Mouse (Mus musculus): ENCODE results near the gene Gpsm3. TPM values are rescaled to one million over a fixed set of nuclear protein-coding genes. Genes with fewer than 3 reads are reported as not detected.
"Not testable (repeated sequence)": the region's sequence is repeated elsewhere in the genome, so short reads cannot be mapped to it uniquely, and the experiment has no call there.

Gpsm3 gene
- 4.2 and 4.7 TPM in 2 replicates for polyA plus RNA-seq (2014; fragmentation: Nextera tagmentation; extraction: Ambion mirVana)

DNA sequence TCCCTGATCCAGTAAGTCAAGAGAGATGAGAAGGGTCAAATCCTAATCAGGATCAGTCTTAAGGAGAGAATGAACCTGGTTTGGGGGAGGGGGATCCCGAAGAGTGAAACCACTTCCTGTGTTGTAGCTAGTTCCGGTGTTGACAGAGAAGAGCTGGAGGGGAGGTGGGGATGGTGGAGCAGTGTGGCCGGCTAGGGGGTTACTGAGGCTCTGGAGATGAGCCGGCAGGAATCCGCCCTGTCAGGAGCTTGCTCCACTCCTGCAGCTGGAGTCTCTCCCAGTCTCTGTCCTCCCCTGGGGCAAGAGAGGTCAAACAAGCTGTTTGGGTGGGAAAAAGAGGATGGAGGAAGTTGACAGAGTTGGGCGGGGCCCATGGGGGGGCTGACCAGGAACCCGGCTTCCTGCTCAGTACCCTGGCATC lies at the start of gene Gpsm3:
Gene Gpsm3, plus strand, starts transcription at position 126 of the 421 bp plus-strand sequence.
- Histone ChIP-seq H3K36me3 (replicated peaks; ENCODE audit: control insufficient read depth, insufficient read depth) (peaks cover 3% of the 10 kb centered on the region), H3K9ac (no peak within 1 kb of the TSS), H3K9me3 (ENCODE audit: control insufficient read depth, low read length) (no peaks in the 10 kb centered on the region), H3K4me2 (replicated peaks) (peak within 1 kb of the TSS; percentile 98; the same call in 1 of the 2 replicates), H3K27me3 (ENCODE audit: control insufficient read depth, insufficient read depth, low read length) (no peaks in the 10 kb centered on the region), H3K4me1 (replicated peaks; ENCODE audit: control insufficient read depth, insufficient read depth, low read length) (peaks cover 60% of the 10 kb centered on the region), H3K27ac (no peak within 1 kb of the TSS; the same call in 1 of the 2 replicates), H3K4me3 (replicated peaks; ENCODE audit: low read length) (no peak within 1 kb of the TSS)
- 27% methylated on average over 7 of the region's 7 CpGs for WGBS
- ATAC-seq (ENCODE audit: low FRiP score) (no peak), DNase-seq (ENCODE audit: low spot score) (no peak)

DNA sequence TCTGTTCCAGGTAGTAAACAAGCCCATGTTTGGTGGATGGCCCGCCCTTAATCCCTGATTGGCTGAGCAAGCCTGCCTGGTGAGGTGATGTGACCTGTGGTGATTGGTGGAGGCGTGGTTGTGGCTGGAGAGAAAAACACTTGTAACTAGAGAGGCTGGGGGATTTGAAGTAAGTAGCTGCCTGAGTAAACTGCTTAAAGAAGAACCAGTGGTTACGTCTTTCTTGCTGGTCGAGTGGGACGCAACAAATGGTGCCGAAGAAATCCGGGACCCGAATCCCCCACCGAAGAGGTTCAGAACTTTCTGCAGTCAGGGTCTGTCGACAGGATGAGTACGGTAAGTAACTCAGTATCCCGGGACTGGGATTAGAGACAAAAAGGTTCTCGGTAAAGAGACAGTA lies 46.0 kb upstream of the Gpsm3 start:
- not testable (repeated sequence) for H3K9me3 ChIP-seq (ENCODE audit: control insufficient read depth, low read length); H3K27me3 ChIP-seq (ENCODE audit: control insufficient read depth, insufficient read depth, low read length); ATAC-seq (ENCODE audit: low FRiP score); H3K4me3 ChIP-seq (replicated peaks; ENCODE audit: low read length); H3K36me3 ChIP-seq (replicated peaks; ENCODE audit: control insufficient read depth, insufficient read depth); H3K4me1 ChIP-seq (replicated peaks; ENCODE audit: control insufficient read depth, insufficient read depth, low read length); H3K9ac ChIP-seq; DNase-seq (ENCODE audit: low spot score); H3K4me2 ChIP-seq (replicated peaks); H3K27ac ChIP-seq
- 96% methylated on average over 12 of the region's 13 CpGs for WGBS

DNA sequence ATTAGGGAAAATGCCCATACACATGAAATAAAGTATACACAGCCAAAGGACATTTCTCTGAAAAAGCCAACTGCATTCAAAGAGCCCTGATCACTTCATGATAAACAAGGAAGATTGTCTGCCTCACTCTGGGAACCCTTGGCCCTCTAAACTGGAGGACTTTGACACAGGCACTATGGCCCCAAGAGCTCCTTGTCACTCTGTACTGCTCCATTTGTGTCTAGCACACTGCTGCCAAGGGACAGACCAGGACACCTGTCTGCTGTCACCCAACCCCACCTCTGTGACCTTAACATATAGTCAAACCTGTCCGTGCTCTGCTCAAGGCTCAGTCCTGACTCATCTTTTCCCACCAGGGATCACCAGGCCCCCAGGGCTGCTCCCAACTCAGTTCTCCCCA lies 42.8 kb upstream of the Gpsm3 start:
- no peak overlapping the region for H3K4me3 ChIP-seq (replicated peaks; ENCODE audit: low read length)
- no peak overlapping the region for H3K27ac ChIP-seq
- ATAC-seq (ENCODE audit: low FRiP score): no peak
- H3K9ac ChIP-seq: no peak overlapping the region
- no peak for DNase-seq (ENCODE audit: low spot score)
- no peaks in the 10 kb centered on the region for H3K27me3 ChIP-seq (ENCODE audit: control insufficient read depth, insufficient read depth, low read length)
- H3K4me2 ChIP-seq (replicated peaks): no peak overlapping the region
- H3K4me1 ChIP-seq (replicated peaks; ENCODE audit: control insufficient read depth, insufficient read depth, low read length): no peaks in the 10 kb centered on the region
- no peaks in the 10 kb centered on the region for H3K36me3 ChIP-seq (replicated peaks; ENCODE audit: control insufficient read depth, insufficient read depth)
- H3K9me3 ChIP-seq (ENCODE audit: control insufficient read depth, low read length): no peaks in the 10 kb centered on the region
- 95% methylated on average over 1 of the region's 1 CpGs for WGBS

DNA sequence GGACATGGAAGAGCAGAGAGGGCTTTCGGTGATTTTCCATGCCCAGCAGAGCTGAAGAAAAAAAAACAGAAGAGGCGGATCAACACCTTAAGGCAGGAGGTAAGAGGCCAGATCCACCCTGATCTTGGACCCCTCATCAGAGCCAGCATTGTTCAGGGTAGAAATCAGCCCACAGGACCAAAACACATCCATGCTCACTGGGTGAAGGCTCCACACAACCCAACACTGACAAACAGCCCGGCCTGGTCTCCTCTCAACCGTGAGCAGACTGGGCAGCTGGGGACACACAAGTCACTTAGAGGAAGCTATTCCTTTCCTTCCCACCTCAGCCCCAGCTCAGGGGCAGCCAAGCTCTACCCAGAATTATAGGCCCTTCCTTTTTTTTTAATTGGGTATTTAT lies 42.0 kb upstream of the Gpsm3 start:
- Histone ChIP-seq H3K4me3 (replicated peaks; ENCODE audit: low read length) (no peak overlapping the region), H3K9me3 (ENCODE audit: control insufficient read depth, low read length) (no peaks in the 10 kb centered on the region), H3K36me3 (replicated peaks; ENCODE audit: control insufficient read depth, insufficient read depth) (no peaks in the 10 kb centered on the region), H3K27me3 (ENCODE audit: control insufficient read depth, insufficient read depth, low read length) (no peaks in the 10 kb centered on the region), H3K9ac (no peak overlapping the region), H3K4me1 (replicated peaks; ENCODE audit: control insufficient read depth, insufficient read depth, low read length) (no peaks in the 10 kb centered on the region), H3K27ac (no peak overlapping the region), H3K4me2 (replicated peaks) (no peak overlapping the region)
- DNase-seq (ENCODE audit: low spot score): no peak
- 93% methylated on average over 4 of the region's 4 CpGs for WGBS
- no peak for ATAC-seq (ENCODE audit: low FRiP score)

DNA sequence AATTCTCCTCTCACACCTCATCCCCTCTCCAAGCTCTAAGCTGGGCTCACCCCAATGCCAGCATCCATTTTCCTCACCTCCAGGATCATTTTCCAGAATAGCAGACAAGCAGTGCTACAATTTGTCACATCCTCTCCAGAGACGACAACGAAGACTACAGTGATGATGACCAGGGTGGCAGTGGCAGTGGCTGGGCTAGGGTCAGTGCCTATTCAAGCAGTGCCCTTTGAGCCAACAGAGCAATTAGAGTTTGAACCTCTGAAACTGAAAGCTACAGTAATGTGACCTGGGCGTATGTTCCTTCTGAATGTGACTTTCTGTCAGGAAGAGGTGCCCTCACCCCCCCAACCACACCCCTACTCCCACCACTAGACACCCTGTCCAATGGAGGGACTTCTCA lies 40.5 kb upstream of the Gpsm3 start:
- H3K36me3 ChIP-seq (replicated peaks; ENCODE audit: control insufficient read depth, insufficient read depth): no peaks in the 10 kb centered on the region
- H3K4me3 ChIP-seq (replicated peaks; ENCODE audit: low read length): no peak overlapping the region
- H3K9ac ChIP-seq: no peak overlapping the region
- no peaks in the 10 kb centered on the region for H3K4me1 ChIP-seq (replicated peaks; ENCODE audit: control insufficient read depth, insufficient read depth, low read length)
- DNase-seq (ENCODE audit: low spot score) (no peak), ATAC-seq (ENCODE audit: low FRiP score) (no peak)
- H3K4me2 ChIP-seq (replicated peaks): no peak overlapping the region
- no peak overlapping the region for H3K27ac ChIP-seq
- no peaks in the 10 kb centered on the region for H3K9me3 ChIP-seq (ENCODE audit: control insufficient read depth, low read length)
- 91% methylated on average over 3 of the region's 3 CpGs for WGBS
- H3K27me3 ChIP-seq (ENCODE audit: control insufficient read depth, insufficient read depth, low read length): no peaks in the 10 kb centered on the region

DNA sequence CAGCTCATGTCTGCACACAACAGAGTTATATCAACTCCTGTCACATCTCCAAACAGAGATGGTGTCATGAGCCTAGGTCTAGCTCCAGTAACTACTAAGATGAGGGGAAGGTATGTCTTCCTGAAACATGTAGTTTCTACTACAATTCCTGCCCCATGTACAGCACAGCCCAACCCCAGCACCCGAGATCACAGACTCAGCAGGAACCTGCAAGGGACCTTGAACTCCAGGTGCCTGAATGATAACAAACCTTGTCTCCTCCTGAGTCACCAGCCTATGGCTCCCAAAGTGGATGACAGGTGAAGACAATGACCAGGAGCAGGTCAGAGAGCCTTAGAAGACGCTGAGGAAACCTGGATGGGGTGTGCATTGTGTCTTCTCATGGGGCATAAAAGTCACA lies 39.8 kb upstream of the Gpsm3 start:
- DNase-seq (ENCODE audit: low spot score) (no peak), ATAC-seq (ENCODE audit: low FRiP score) (no peak)
- H3K36me3 ChIP-seq (replicated peaks; ENCODE audit: control insufficient read depth, insufficient read depth): no peaks in the 10 kb centered on the region

DNA sequence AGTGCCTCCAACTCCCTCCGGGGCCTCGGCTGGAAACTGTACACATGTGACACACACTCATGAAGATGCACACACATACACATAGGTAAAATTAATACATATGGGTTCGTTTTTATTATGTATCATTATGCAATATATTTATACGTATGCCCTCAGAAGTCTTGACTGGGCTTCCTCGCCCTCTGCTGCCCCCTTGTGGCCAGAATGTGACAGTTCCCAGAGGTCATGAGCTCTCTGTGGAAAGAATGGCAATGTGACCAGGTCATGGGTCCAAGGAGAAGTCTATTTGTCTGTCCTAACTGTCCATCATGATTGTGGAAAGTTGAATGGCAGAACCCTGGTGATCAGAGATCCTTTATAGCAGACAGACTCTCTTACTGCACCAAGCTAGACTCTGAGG lies 34.1 kb upstream of the Gpsm3 start:
- no peak overlapping the region for H3K9ac ChIP-seq
- DNase-seq (ENCODE audit: low spot score): peak; percentile 70
- H3K36me3 ChIP-seq (replicated peaks; ENCODE audit: control insufficient read depth, insufficient read depth): no peaks in the 10 kb centered on the region
- no peaks in the 10 kb centered on the region for H3K9me3 ChIP-seq (ENCODE audit: control insufficient read depth, low read length)
- no peak overlapping the region for H3K4me2 ChIP-seq (replicated peaks)
- 21% methylated on average over 5 of the region's 5 CpGs for WGBS
- no peak for ATAC-seq (ENCODE audit: low FRiP score)
- no peak overlapping the region for H3K27ac ChIP-seq
- H3K4me1 ChIP-seq (replicated peaks; ENCODE audit: control insufficient read depth, insufficient read depth, low read length): no peaks in the 10 kb centered on the region
- H3K27me3 ChIP-seq (ENCODE audit: control insufficient read depth, insufficient read depth, low read length): no peaks in the 10 kb centered on the region
- no peak overlapping the region for H3K4me3 ChIP-seq (replicated peaks; ENCODE audit: low read length)

More for the DNA sequence above, 39.8 kb upstream of the Gpsm3 start:
- no peak overlapping the region for H3K9ac ChIP-seq
- H3K4me3 ChIP-seq (replicated peaks; ENCODE audit: low read length): no peak overlapping the region
- H3K27me3 ChIP-seq (ENCODE audit: control insufficient read depth, insufficient read depth, low read length): no peaks in the 10 kb centered on the region
- no peak overlapping the region for H3K27ac ChIP-seq
- 81% methylated on average over 2 of the region's 2 CpGs for WGBS
- no peaks in the 10 kb centered on the region for H3K4me1 ChIP-seq (replicated peaks; ENCODE audit: control insufficient read depth, insufficient read depth, low read length)
- no peaks in the 10 kb centered on the region for H3K9me3 ChIP-seq (ENCODE audit: control insufficient read depth, low read length)
- H3K4me2 ChIP-seq (replicated peaks): no peak overlapping the region

DNA sequence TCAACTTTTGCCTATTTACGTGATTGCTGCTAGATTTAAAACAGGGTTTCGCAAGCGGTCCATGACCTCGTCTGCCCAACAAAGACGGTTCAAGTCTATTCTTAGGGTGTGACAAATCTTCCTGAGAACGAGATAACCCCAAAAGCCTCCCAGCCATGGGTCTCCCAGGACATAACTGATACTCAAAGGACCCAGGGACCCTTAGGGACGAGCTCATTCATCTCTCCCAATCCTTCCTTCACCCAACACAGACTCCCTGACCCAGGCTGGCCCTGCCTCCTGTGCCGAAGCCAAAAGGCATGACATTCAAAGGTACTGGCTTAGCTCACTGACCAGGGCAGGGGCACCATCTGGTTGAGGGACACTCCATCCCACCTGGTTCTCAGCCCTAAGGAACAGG lies 33.2 kb upstream of the Gpsm3 start:
- H3K36me3 ChIP-seq (replicated peaks; ENCODE audit: control insufficient read depth, insufficient read depth): no peaks in the 10 kb centered on the region
- H3K9ac ChIP-seq: no peak overlapping the region
- no peaks in the 10 kb centered on the region for H3K27me3 ChIP-seq (ENCODE audit: control insufficient read depth, insufficient read depth, low read length)
- DNase-seq (ENCODE audit: low spot score): no peak
- no peak for ATAC-seq (ENCODE audit: low FRiP score)
- H3K4me3 ChIP-seq (replicated peaks; ENCODE audit: low read length): no peak overlapping the region
- H3K4me1 ChIP-seq (replicated peaks; ENCODE audit: control insufficient read depth, insufficient read depth, low read length): no peaks in the 10 kb centered on the region
- WGBS: 88% methylated on average over 8 of the region's 8 CpGs
- H3K27ac ChIP-seq: no peak overlapping the region
- no peak overlapping the region for H3K4me2 ChIP-seq (replicated peaks)
- H3K9me3 ChIP-seq (ENCODE audit: control insufficient read depth, low read length): no peaks in the 10 kb centered on the region

DNA sequence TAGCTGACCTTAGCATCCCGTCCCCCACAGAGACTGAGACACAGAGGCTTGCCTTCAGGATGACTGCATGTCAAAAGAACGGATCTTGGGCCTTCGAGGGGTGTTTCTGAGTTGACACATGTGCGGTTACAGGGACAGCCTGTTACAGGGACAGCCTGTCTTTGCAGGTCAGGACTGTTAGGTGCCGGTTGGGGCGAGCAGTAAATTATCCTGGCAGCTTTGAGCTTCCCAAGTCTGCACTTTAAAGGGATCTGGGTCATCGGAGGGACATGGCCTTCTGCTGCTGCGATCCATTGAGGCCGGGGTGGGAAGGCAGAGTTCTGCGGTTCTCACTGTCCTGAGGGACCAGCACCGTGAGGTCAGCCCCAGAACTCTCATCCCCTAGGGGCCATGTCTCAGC lies 32.2 kb upstream of the Gpsm3 start:
- DNase-seq (ENCODE audit: low spot score) (no peak), ATAC-seq (ENCODE audit: low FRiP score) (no peak)
- Histone ChIP-seq H3K4me1 (replicated peaks; ENCODE audit: control insufficient read depth, insufficient read depth, low read length) (no peaks in the 10 kb centered on the region), H3K9me3 (ENCODE audit: control insufficient read depth, low read length) (no peaks in the 10 kb centered on the region), H3K4me3 (replicated peaks; ENCODE audit: low read length) (no peak overlapping the region), H3K27ac (no peak overlapping the region), H3K36me3 (replicated peaks; ENCODE audit: control insufficient read depth, insufficient read depth) (no peaks in the 10 kb centered on the region), H3K4me2 (replicated peaks) (no peak overlapping the region), H3K27me3 (ENCODE audit: control insufficient read depth, insufficient read depth, low read length) (no peaks in the 10 kb centered on the region), H3K9ac (no peak overlapping the region)
- 81% methylated on average over 11 of the region's 11 CpGs for WGBS

DNA sequence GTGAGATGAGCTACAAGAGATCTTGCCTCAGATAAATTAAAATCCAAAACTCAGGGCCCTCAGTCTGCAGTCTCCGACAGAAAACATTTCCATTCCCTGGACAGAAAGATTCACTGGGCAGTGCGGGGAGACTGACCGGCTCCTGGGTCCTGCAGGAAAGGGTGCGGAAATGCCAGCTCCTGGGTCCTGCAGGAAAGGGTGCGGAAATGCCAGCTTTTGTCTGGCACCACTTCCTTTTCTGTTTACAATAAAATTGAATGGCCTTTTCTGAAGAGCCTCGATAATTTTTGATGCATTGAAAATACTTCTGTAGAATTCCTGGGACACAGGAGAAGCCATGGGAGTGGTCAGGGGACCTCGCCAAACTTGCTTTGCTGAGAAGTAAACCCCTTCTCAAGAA lies 30.5 kb upstream of the Gpsm3 start:
- 90% methylated on average over 7 of the region's 7 CpGs for WGBS
- Histone ChIP-seq H3K9me3 (ENCODE audit: control insufficient read depth, low read length) (no peaks in the 10 kb centered on the region), H3K4me3 (replicated peaks; ENCODE audit: low read length) (no peak overlapping the region), H3K4me2 (replicated peaks) (no peak overlapping the region), H3K36me3 (replicated peaks; ENCODE audit: control insufficient read depth, insufficient read depth) (no peaks in the 10 kb centered on the region), H3K4me1 (replicated peaks; ENCODE audit: control insufficient read depth, insufficient read depth, low read length) (no peaks in the 10 kb centered on the region), H3K27me3 (ENCODE audit: control insufficient read depth, insufficient read depth, low read length) (no peaks in the 10 kb centered on the region), H3K27ac (no peak overlapping the region), H3K9ac (no peak overlapping the region)
- DNase-seq (ENCODE audit: low spot score) (no peak), ATAC-seq (ENCODE audit: low FRiP score) (no peak)

Measured in hindbrain, embryonic 14.5 days (tissue).